ENCODE assay signal across 22 mouse cellular contexts in genomic region chr9:107245311-107245710, GRCm38 (mm10). TPM values are rescaled to one million over a fixed set of nuclear protein-coding genes. Genes with fewer than 3 reads are reported as not detected.
DNase-seq lines count a peak whose midpoint lies in the region; ATAC-seq and TF ChIP-seq lines count a peak whose summit lies in the region.
"Had no signal": no experiment of that assay in that cellular context is flagged by ENCODE, and none has a peak within 500 bp of the region (broad histone marks: within the 10 kb centered on the region; RNA-seq: fewer than 3 reads in every experiment).

No protein-coding gene starts in this region.

- H3K4me3 ChIP-seq in intestine, embryonic 14.5 days (ENCODE audit: low read depth, low read length) = no peak overlapping the region
- H3K4me3 ChIP-seq in intestine, postnatal 0 days (ENCODE audit: low read depth, low read length) = no peak overlapping the region
- H3K4me3 ChIP-seq in liver, embryonic 11.5 days (ENCODE audit: low read depth, low read length) = no peak overlapping the region
- no peak overlapping the region for H3K4me3 ChIP-seq in liver, postnatal 0 days (ENCODE audit: low read depth, low read length)
- H3K4me3 ChIP-seq in limb, embryonic 10.5 days = no peak overlapping the region
- H3K4me3 ChIP-seq: embryonic facial prominence, embryonic 13.5 days; embryonic facial prominence, embryonic 15.5 days; erythroblast, embryonic 14.5 days; forebrain, embryonic 10.5 days; forebrain, embryonic 12.5 days had no signal

- TF ChIP-seq CTCF in intestine, postnatal 0 days (IDR thresholded peaks at IDR 0.05; ENCODE audit: low read depth) = no peak
- no peak for TF ChIP-seq CTCF in liver, postnatal 0 days (IDR thresholded peaks at IDR 0.05; ENCODE audit: low read depth)

- 0 out of 2 replicates have a peak, but pooled peaks cover 4% of the 10 kb centered on the region for H3K27me3 ChIP-seq in intestine, embryonic 14.5 days (replicated peaks; ENCODE audit: control insufficient read depth, insufficient read depth, low read length)
- no peaks in the 10 kb centered on the region for H3K27me3 ChIP-seq in intestine, postnatal 0 days (replicated peaks; ENCODE audit: control insufficient read depth, insufficient read depth, low read length)
- no peaks in the 10 kb centered on the region; the same call in 1 of the 2 replicates for H3K27me3 ChIP-seq in liver, embryonic 11.5 days (replicated peaks; ENCODE audit: control insufficient read depth, insufficient read depth, low read length)
- no peaks in the 10 kb centered on the region for H3K27me3 ChIP-seq in liver, postnatal 0 days (ENCODE audit: insufficient read depth, low read length)
- H3K27me3 ChIP-seq in limb, embryonic 10.5 days (ENCODE audit: low read depth, poor library complexity, severe bottlenecking) = no peaks in the 10 kb centered on the region
- H3K27me3 ChIP-seq: embryonic facial prominence, embryonic 13.5 days had no signal

- no peaks in the 10 kb centered on the region for H3K9me3 ChIP-seq in intestine, embryonic 14.5 days (ENCODE audit: control insufficient read depth, low read length)
- no peaks in the 10 kb centered on the region for H3K9me3 ChIP-seq in intestine, postnatal 0 days (ENCODE audit: control insufficient read depth)
- no peaks in the 10 kb centered on the region for H3K9me3 ChIP-seq in liver, embryonic 11.5 days (ENCODE audit: control insufficient read depth, low read length)
- H3K9me3 ChIP-seq in liver, postnatal 0 days (ENCODE audit: low read length) = no peaks in the 10 kb centered on the region
- H3K9me3 ChIP-seq in limb, embryonic 10.5 days (replicated peaks) = no peaks in the 10 kb centered on the region
- H3K9me3 ChIP-seq: embryonic facial prominence, embryonic 13.5 days; embryonic facial prominence, embryonic 15.5 days; forebrain, embryonic 10.5 days; forebrain, embryonic 12.5 days had no signal

- intact Hi-C loops in left cerebral cortex, postnatal 4 days (cut with DNase I) = no loop called here

- no peaks in the 10 kb centered on the region for H3K36me3 ChIP-seq in intestine, embryonic 14.5 days (ENCODE audit: control insufficient read depth, insufficient read depth, low read length)
- no peaks in the 10 kb centered on the region for H3K36me3 ChIP-seq in intestine, postnatal 0 days (ENCODE audit: control insufficient read depth, insufficient read depth)
- no peaks in the 10 kb centered on the region for H3K36me3 ChIP-seq in liver, embryonic 11.5 days (ENCODE audit: control insufficient read depth, insufficient read depth, low read length)
- no peaks in the 10 kb centered on the region for H3K36me3 ChIP-seq in liver, postnatal 0 days (replicated peaks; ENCODE audit: insufficient read depth, low read length)
- H3K36me3 ChIP-seq in limb, embryonic 10.5 days = no peaks in the 10 kb centered on the region
- H3K36me3 ChIP-seq: embryonic facial prominence, embryonic 13.5 days; embryonic facial prominence, embryonic 15.5 days; forebrain, embryonic 10.5 days; forebrain, embryonic 12.5 days had no signal

- ATAC-seq in intestine, embryonic 14.5 days (replicated peaks; ENCODE audit: low FRiP score, low TSS enrichment, low read depth) = no peak
- no peak for ATAC-seq in intestine, postnatal 0 days
- ATAC-seq in liver, embryonic 11.5 days (replicated peaks; ENCODE audit: low FRiP score) = no peak
- ATAC-seq in liver, postnatal 0 days = no peak
- ATAC-seq: forebrain, embryonic 14.5 days had no signal

- peak; percentile 33 for DNase-seq in intestine, embryonic 14.5 days (ENCODE audit: low spot score)
- DNase-seq in liver, embryonic 11.5 days (ENCODE audit: low spot score) = peak; percentile 19
- DNase-seq in liver, postnatal 0 days = no peak
- peak; percentile 20 for DNase-seq in limb, embryonic 10.5 days (ENCODE audit: low spot score)
- DNase-seq in left cerebral cortex, postnatal 4 days = no peak
- DNase-seq: adrenal gland, adult 2 months; adrenal gland, postnatal 10 days; adrenal gland, postnatal 25 days; cerebellum, adult 11 months; cerebellum, adult 18-20 months; cerebellum, adult 8-10 months; cerebellum, adult 9-11 months; cerebellum, postnatal 14 days; cerebellum, postnatal 36 days; embryo, embryonic 11 days had no signal

- H3K27ac ChIP-seq in intestine, embryonic 14.5 days (ENCODE audit: low read depth) = no peak overlapping the region
- H3K27ac ChIP-seq in intestine, postnatal 0 days (ENCODE audit: low read depth, low read length) = no peak overlapping the region
- H3K27ac ChIP-seq in liver, embryonic 11.5 days (ENCODE audit: low read depth, low read length) = no peak overlapping the region
- H3K27ac ChIP-seq in liver, postnatal 0 days (ENCODE audit: low read depth) = no peak overlapping the region
- H3K27ac ChIP-seq in limb, embryonic 10.5 days = no peak overlapping the region
- H3K27ac ChIP-seq: embryonic facial prominence, embryonic 13.5 days; embryonic facial prominence, embryonic 15.5 days; forebrain, embryonic 10.5 days; forebrain, embryonic 12.5 days had no signal

- 82% methylated on average over 4 of the region's 4 CpGs for WGBS in intestine, embryonic 14.5 days
- WGBS in intestine, postnatal 0 days = 83% methylated on average over 4 of the region's 4 CpGs
- WGBS in liver, embryonic 11.5 days = 76% methylated on average over 4 of the region's 4 CpGs
- 67% methylated on average over 4 of the region's 4 CpGs for WGBS in liver, postnatal 0 days (ENCODE audit: insufficient replicate concordance)
- WGBS in limb, embryonic 10.5 days = 90% methylated on average over 4 of the region's 4 CpGs

- no peak overlapping the region for H3K4me2 ChIP-seq in intestine, embryonic 14.5 days (ENCODE audit: low read length)
- H3K4me2 ChIP-seq in intestine, postnatal 0 days (replicated peaks; ENCODE audit: low read depth) = no peak overlapping the region
- no peak overlapping the region for H3K4me2 ChIP-seq in liver, embryonic 11.5 days
- no peak overlapping the region for H3K4me2 ChIP-seq in liver, postnatal 0 days (ENCODE audit: low read depth, low read length)
- H3K4me2 ChIP-seq: embryonic facial prominence, embryonic 13.5 days; embryonic facial prominence, embryonic 15.5 days; forebrain, embryonic 12.5 days had no signal

- no peak overlapping the region for H3K9ac ChIP-seq in intestine, embryonic 14.5 days (ENCODE audit: low read length)
- H3K9ac ChIP-seq in intestine, postnatal 0 days (ENCODE audit: low read depth, low read length) = no peak overlapping the region
- H3K9ac ChIP-seq in liver, embryonic 11.5 days (ENCODE audit: low read depth, low read length) = no peak overlapping the region
- no peak overlapping the region for H3K9ac ChIP-seq in liver, postnatal 0 days (replicated peaks)
- H3K9ac ChIP-seq: embryonic facial prominence, embryonic 13.5 days; embryonic facial prominence, embryonic 15.5 days; forebrain, embryonic 12.5 days had no signal

- no peaks in the 10 kb centered on the region for H3K4me1 ChIP-seq in intestine, embryonic 14.5 days (replicated peaks; ENCODE audit: control insufficient read depth, insufficient read depth, low read length)
- H3K4me1 ChIP-seq in intestine, postnatal 0 days (replicated peaks; ENCODE audit: control insufficient read depth, insufficient read depth, low read length) = no peaks in the 10 kb centered on the region
- no peaks in the 10 kb centered on the region for H3K4me1 ChIP-seq in liver, embryonic 11.5 days (replicated peaks; ENCODE audit: control insufficient read depth, insufficient read depth, low read length)
- no peaks in the 10 kb centered on the region for H3K4me1 ChIP-seq in liver, postnatal 0 days (ENCODE audit: insufficient read depth)
- H3K4me1 ChIP-seq in limb, embryonic 10.5 days = no peaks in the 10 kb centered on the region
- H3K4me1 ChIP-seq: embryonic facial prominence, embryonic 13.5 days; embryonic facial prominence, embryonic 15.5 days; forebrain, embryonic 12.5 days had no signal

- TF ChIP-seq EP300 in liver, postnatal 0 days (IDR thresholded peaks at IDR 0.05; ENCODE audit: low read depth) = no peak

RNA-seq across cellular contexts. Expression of gene Dock3, which starts 13.6 kb away (rescaled TPM):
- polyA plus RNA-seq in intestine, embryonic 14.5 days (2014; fragmentation: Nextera tagmentation; extraction: Ambion mirVana) = 0.57 and 0.82 TPM in 2 replicates
- polyA plus RNA-seq in intestine, postnatal 0 days (2015; fragmentation: Nextera tagmentation; extraction: Ambion mirVana) = 0.60 and 0.95 TPM in 2 replicates
- polyA plus RNA-seq in liver, embryonic 11.5 days (2014; fragmentation: Nextera tagmentation; extraction: Ambion mirVana) = 0.41 and 1.1 TPM in 2 replicates
- 0.02 TPM in 1 of 2 replicates, not detected in the other for polyA plus RNA-seq in liver, postnatal 0 days (2015; fragmentation: Nextera tagmentation; extraction: Ambion mirVana)
- polyA plus RNA-seq in limb, embryonic 10.5 days (2016; fragmentation: Nextera tagmentation; extraction: Ambion mirVana) = 0.76 and 0.85 TPM in 2 replicates
- total RNA-seq in left cerebral cortex, postnatal 4 days (2021) = 100 to 1,000 TPM; 159 to 181 TPM
- polyA plus RNA-seq: erythroblast, embryonic 14.5 days had no signal

RNA-seq across cellular contexts. Expression of gene Mapkapk3, which starts 44.4 kb away (rescaled TPM):
- 21.2 and 23.2 TPM in 2 replicates for polyA plus RNA-seq in intestine, embryonic 14.5 days (2014; fragmentation: Nextera tagmentation; extraction: Ambion mirVana)
- 26.2 and 30.4 TPM in 2 replicates for polyA plus RNA-seq in intestine, postnatal 0 days (2015; fragmentation: Nextera tagmentation; extraction: Ambion mirVana)
- polyA plus RNA-seq in liver, embryonic 11.5 days (2014; fragmentation: Nextera tagmentation; extraction: Ambion mirVana) = 17.1 and 19.2 TPM in 2 replicates
- polyA plus RNA-seq in liver, postnatal 0 days (2015; fragmentation: Nextera tagmentation; extraction: Ambion mirVana) = 7.8 and 8.3 TPM in 2 replicates
- 5.3 and 5.9 TPM in 2 replicates for polyA plus RNA-seq in limb, embryonic 10.5 days (2016; fragmentation: Nextera tagmentation; extraction: Ambion mirVana)
- total RNA-seq in left cerebral cortex, postnatal 4 days (2021) = 1 to 10 TPM; 3.3 to 4.8 TPM

RNA-seq across cellular contexts. Expression of gene Cish, which starts 50.5 kb away (rescaled TPM):
- polyA plus RNA-seq in intestine, embryonic 14.5 days (2014; fragmentation: Nextera tagmentation; extraction: Ambion mirVana) = 8.9 and 9.6 TPM in 2 replicates
- 9.4 and 12.1 TPM in 2 replicates for polyA plus RNA-seq in intestine, postnatal 0 days (2015; fragmentation: Nextera tagmentation; extraction: Ambion mirVana)
- polyA plus RNA-seq in liver, embryonic 11.5 days (2014; fragmentation: Nextera tagmentation; extraction: Ambion mirVana) = 6.1 and 9.9 TPM in 2 replicates
- polyA plus RNA-seq in liver, postnatal 0 days (2015; fragmentation: Nextera tagmentation; extraction: Ambion mirVana) = 17.1 and 21.9 TPM in 2 replicates
- polyA plus RNA-seq in limb, embryonic 10.5 days (2016; fragmentation: Nextera tagmentation; extraction: Ambion mirVana) = 4.3 and 5.1 TPM in 2 replicates
- total RNA-seq in left cerebral cortex, postnatal 4 days (2021) = 10 to 100 TPM; 16.4 to 17.5 TPM

Comparison
In these comparisons a context has a peak if more than half of its experiments do, and no peak if none do; other contexts are left out.
1. DNase-seq: peak in intestine, embryonic 14.5 days (single experiment), liver, embryonic 11.5 days (single experiment) and limb, embryonic 10.5 days (single experiment); none in liver, postnatal 0 days (single experiment) and left cerebral cortex, postnatal 4 days (single experiment).